Mouse (Mus musculus) cortical plate, adult 2 months (tissue): ENCODE results near the gene Dpy19l1. TPM values are rescaled to one million over a fixed set of nuclear protein-coding genes. Genes with fewer than 3 reads are reported as not detected.

Experiments
- H3K27ac ChIP-seq: fragments of 200-500 bp; 2 replicates; pipeline ENCODE4 v1.5.1; 2012; ENCODE audit warnings: low read length, control low read depth, inconsistent platforms; ENCODE audit not compliant: insufficient read depth
- H3K4me1 ChIP-seq: fragments of 200-500 bp; 2 replicates; pipeline ENCODE4 v1.6.1; 2011; ENCODE audit warnings: low read length; ENCODE audit not compliant: control insufficient read depth, insufficient read depth
- H3K4me3 ChIP-seq: fragments of 200-500 bp; 2 replicates; pipeline ENCODE4 v1.5.1; 2011; ENCODE audit warnings: mild to moderate bottlenecking, low read length, control low read depth; ENCODE audit not compliant: insufficient read depth
- CTCF ChIP-seq: fragments of 200-500 bp; IDR thresholded peaks from 2 replicates; pipeline ENCODE4 v1.5.1; 2011; ENCODE audit warnings: mild to moderate bottlenecking, control low read depth, low read length; ENCODE audit not compliant: insufficient read depth; ENCODE audit errors: extremely low read depth
- POLR2A ChIP-seq: fragments of 200-500 bp; IDR thresholded peaks from 2 replicates; pipeline ENCODE4 v1.6.1; 2011; ENCODE audit warnings: mild to moderate bottlenecking, low read length, control low read depth; ENCODE audit not compliant: insufficient read depth; ENCODE audit errors: extremely low read depth
- polyA plus RNA-seq: library from polyadenylated mRNA; depleted of rRNA; stranded (reverse); fragments of >200 nt; gene quantifications from 2 replicates; pipeline ENCODE4 v1.2.3, GENCODE M21; 2012

The Dpy19l1 gene
- polyA plus RNA-seq, 1 experiment: 80.4 TPM

GRCm38 (mm10) chr9:24505017-24505763 lies 2.2 kb upstream of the Dpy19l1 start:
- Histone ChIP-seq H3K27ac (no peak overlapping the region), H3K4me1 (0 out of 2 replicates have a peak, but pooled peaks cover 2% of the 10 kb centered on the region), H3K4me3 (no peak overlapping the region)
- TF ChIP-seq CTCF (no peak), POLR2A (no peak)

DNA sequence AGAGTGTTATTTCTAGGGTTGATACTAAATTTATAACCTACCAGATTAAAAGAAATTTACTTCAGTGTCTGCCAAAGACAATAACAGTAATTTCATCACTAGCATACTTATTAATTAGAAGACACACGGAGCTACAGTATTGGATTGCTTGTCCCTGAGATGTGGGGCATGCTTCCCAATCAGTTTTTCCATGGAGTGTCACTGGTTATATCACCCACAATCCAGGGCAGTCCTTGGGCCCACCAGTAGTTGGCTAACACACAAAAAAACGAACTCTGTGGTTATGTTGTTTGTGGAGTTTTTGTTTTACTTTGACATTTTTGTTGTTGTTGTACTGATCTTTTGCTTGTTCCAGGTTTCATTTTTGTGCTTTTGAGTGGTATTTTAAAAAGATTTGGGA lies 1.4 kb upstream of the Dpy19l1 start:
- Histone ChIP-seq H3K27ac (no peak overlapping the region), H3K4me1 (0 out of 2 replicates have a peak, but pooled peaks cover 2% of the 10 kb centered on the region), H3K4me3 (no peak overlapping the region; the same call in 1 of the 2 replicates)
- TF ChIP-seq POLR2A: no peak
- no peak for TF ChIP-seq CTCF

DNA sequence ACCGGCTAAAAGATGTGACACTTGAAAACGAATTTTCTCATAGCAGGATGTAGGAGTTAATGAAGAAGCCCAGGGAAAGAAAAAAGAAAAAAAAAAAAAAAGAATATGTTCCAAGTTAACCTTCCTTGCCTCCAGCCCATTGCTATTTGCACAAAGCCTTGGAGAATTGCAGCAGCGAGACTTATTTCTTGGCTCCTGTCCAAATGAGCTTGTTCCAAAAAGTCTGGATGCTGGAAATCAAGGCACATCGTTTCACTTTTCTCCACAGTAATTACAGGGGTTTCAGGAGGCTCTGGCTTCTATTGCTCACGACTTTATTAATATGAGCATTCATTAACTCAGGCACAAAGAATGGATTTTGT lies 899 bp upstream of the Dpy19l1 start:
- peak overlapping the region; percentile 99; the same call in 1 of the 2 replicates for H3K4me3 ChIP-seq
- H3K27ac ChIP-seq: no peak overlapping the region
- TF ChIP-seq POLR2A (no peak), CTCF (no peak)
- 0 out of 2 replicates have a peak, but pooled peaks cover 2% of the 10 kb centered on the region for H3K4me1 ChIP-seq

GRCm38 (mm10) chr9:24502571-24503004 lies 352 bp downstream of the Dpy19l1 start:
- peak overlapping the region; percentile 93; the same call in 1 of the 2 replicates for H3K27ac ChIP-seq
- 0 out of 2 replicates have a peak, but pooled peaks cover 2% of the 10 kb centered on the region for H3K4me1 ChIP-seq
- peak overlapping the region; percentile 99 for H3K4me3 ChIP-seq
- TF ChIP-seq POLR2A (no peak), CTCF (no peak)

DNA sequence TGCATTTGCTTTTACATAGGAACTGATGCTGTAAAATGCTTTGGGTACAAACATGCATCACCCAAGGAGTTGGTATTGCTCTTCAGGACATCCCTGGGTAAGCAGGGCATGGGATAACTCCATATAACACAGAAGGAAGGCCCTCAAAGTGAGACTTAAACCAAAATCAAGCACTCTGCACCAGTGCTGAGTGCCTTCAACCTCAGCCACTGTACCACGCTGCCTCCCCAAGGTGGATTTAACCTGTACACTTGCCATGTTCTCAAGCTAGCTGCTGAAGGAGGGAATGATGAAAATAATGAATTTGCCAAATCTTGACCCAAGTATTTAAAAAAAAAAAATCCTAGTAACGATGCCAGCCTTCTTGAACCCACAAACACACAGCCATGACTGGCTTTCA lies 1.3 kb downstream of the Dpy19l1 start:
- peaks cover 4% of the 10 kb centered on the region; the same call in 1 of the 2 replicates for H3K4me1 ChIP-seq
- H3K27ac ChIP-seq: no peak overlapping the region
- H3K4me3 ChIP-seq: peak overlapping the region; percentile 99
- TF ChIP-seq CTCF (peak; percentile 30; the same call in 1 of the 2 replicates), POLR2A (no peak)

DNA sequence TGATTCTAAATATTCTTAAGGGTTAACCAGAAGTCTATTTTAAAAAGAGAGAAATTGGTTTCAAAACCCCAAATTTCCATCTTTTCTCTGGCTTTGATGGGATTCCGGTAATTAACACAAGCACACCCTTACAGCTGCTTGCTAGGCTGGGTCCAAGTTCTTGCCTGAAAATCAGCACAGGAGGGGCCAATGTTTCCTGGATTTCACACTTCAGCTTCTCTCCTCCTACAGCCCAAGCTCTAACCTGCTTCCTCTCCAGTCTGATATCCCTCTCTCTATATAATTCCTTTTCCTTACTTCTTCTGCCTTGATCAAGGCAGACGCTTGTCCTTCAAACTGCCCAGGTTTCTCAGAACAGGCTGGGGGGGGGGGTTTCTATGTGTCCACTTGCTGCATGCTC lies 6.7 kb downstream of the Dpy19l1 start:
- Histone ChIP-seq H3K4me1 (peaks cover 4% of the 10 kb centered on the region; the same call in 1 of the 2 replicates), H3K4me3 (no peak overlapping the region), H3K27ac (no peak overlapping the region)
- no peak for TF ChIP-seq CTCF
- no peak for TF ChIP-seq POLR2A

- Histone ChIP-seq H3K4me1 (no peaks in the 10 kb centered on the region), H3K4me3 (no peak overlapping the region), H3K27ac (no peak overlapping the region)
- TF ChIP-seq POLR2A (no peak), CTCF (no peak)
Measured at GRCm38 (mm10) chr9:24490516-24490915, 12.4 kb downstream of the Dpy19l1 start.

DNA sequence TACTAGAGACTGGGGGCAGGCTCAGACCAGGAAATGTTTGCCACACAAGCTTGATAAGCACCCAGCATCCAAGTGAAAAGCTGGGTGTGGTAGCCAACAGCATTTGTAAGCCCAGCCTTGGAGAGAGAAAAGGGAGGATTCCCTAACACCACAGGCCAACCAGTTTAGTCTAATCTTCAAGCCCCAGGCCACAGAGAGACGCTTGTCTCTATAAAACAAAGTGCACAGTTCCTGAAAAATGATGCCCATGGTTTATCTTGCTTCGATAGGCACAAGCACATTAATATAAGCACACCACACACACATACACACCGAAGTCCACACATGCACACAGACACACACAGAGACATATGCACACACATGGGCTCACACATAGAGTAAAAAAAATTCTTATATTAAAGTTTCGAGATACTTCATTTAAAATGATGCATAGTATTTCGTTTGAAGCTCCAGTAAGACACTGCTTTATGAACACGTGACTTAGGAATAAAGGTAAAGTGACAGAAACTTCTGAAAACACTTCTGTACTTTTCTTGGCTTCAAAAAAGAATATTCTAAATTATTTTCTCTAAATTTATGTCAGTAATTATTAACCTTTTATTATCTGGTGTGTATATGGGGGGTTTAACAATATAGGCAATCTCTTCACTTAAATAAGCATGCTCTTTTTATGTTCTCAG lies 14.4 kb downstream of the Dpy19l1 start:
- H3K4me1 ChIP-seq: no peaks in the 10 kb centered on the region
- no peak overlapping the region for H3K4me3 ChIP-seq
- H3K27ac ChIP-seq: no peak overlapping the region
- TF ChIP-seq CTCF: no peak

DNA sequence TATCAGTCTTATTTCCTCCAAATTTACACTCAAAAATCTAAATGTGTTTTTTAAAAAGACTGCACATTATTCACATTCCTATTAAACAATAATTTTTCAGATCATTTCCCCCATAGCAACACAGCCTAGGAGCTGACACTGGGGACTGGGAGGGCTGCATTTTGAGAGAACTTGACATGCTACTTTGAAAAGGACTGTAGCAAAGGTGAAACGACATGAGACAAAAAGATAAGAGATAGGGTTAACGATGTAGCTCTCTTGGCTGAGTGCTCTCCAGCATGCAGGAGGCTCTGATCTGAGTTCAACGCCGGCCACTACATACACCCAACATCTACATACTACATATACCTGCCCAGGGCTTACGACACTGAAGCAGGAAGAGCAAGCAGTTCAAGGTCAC lies 20.6 kb downstream of the Dpy19l1 start:
- Histone ChIP-seq H3K4me3 (no peak overlapping the region), H3K27ac (no peak overlapping the region), H3K4me1 (no peaks in the 10 kb centered on the region)
- no peak for TF ChIP-seq POLR2A
- no peak for TF ChIP-seq CTCF

GRCm38 (mm10) chr9:24477251-24477650 lies 25.7 kb downstream of the Dpy19l1 start:
- no peak overlapping the region for H3K27ac ChIP-seq
- H3K4me3 ChIP-seq: no peak overlapping the region
- H3K4me1 ChIP-seq: no peaks in the 10 kb centered on the region
- TF ChIP-seq POLR2A: no peak
- TF ChIP-seq CTCF: no peak
